In genomic region chr2:30771368-30771805, GRCm38 (mm10) we compare ENCODE assay signal across 8 mouse cellular contexts. TPM values are rescaled to one million over a fixed set of nuclear protein-coding genes. Genes with fewer than 3 reads are reported as not detected.
DNase-seq lines count a peak whose midpoint lies in the region; ATAC-seq and TF ChIP-seq lines count a peak whose summit lies in the region.

No protein-coding gene starts in this region.

- no peaks in the 10 kb centered on the region for H3K27me3 ChIP-seq in heart, embryonic 13.5 days (replicated peaks)
- H3K27me3 ChIP-seq in MEL (ENCODE audit: control insufficient read depth in 1 of 2, insufficient read depth in 2 of 2, low read length in 2 of 2): no peaks in the 10 kb centered on the region
- no peaks in the 10 kb centered on the region for H3K27me3 ChIP-seq in forebrain, embryonic 11.5 days (ENCODE audit: control insufficient read depth, insufficient read depth, low read length)
- no peaks in the 10 kb centered on the region for H3K27me3 ChIP-seq in limb, embryonic 13.5 days

- no peak for TF ChIP-seq RAD21 in MEL (IDR thresholded peaks at IDR 0.05; ENCODE audit: low read depth, low read length)

- H3K27ac ChIP-seq in heart, embryonic 13.5 days (replicated peaks): peak overlapping the region; percentile 96
- H3K27ac ChIP-seq in MEL (ENCODE audit: control insufficient read depth, low read depth, low read length): peak overlapping the region; percentile 97
- peak overlapping the region; percentile 76 for H3K27ac ChIP-seq in forebrain, embryonic 11.5 days (ENCODE audit: low read depth, low read length)
- 0 out of 2 replicates have a peak overlapping the region, but pooled peaks have one; percentile 33 for H3K27ac ChIP-seq in limb, embryonic 13.5 days
- H3K27ac ChIP-seq in olfactory bulb, adult 2 months (ENCODE audit: insufficient read depth, low read depth, low read length): peak overlapping the region; percentile 99

- no peak; a peak in 1 of 4 replicates for TF ChIP-seq EP300 in MEL (IDR thresholded peaks at IDR 0.05; ENCODE audit: low read depth in 1 of 2, low read length in 2 of 2)

- H3K4me1 ChIP-seq in heart, embryonic 13.5 days: peaks cover 52% of the 10 kb centered on the region
- H3K4me1 ChIP-seq in MEL (ENCODE audit: control insufficient read depth in 1 of 2, insufficient read depth in 2 of 2, low read length in 2 of 2): peaks cover 16 to 37% of the 10 kb centered on the region in 2 experiments
- peaks cover 16% of the 10 kb centered on the region for H3K4me1 ChIP-seq in forebrain, embryonic 11.5 days (replicated peaks; ENCODE audit: control insufficient read depth, insufficient read depth, low read length)
- peaks cover 23% of the 10 kb centered on the region for H3K4me1 ChIP-seq in limb, embryonic 13.5 days
- H3K4me1 ChIP-seq in olfactory bulb, adult 2 months (ENCODE audit: control insufficient read depth, insufficient read depth, low read length): peaks cover 48% of the 10 kb centered on the region

- ATAC-seq in heart, embryonic 13.5 days (ENCODE audit: extremely low read depth, insufficient number of reproducible peaks, low FRiP score, low TSS enrichment): no peak
- peak; percentile 47; the same call in 1 of the 2 replicates for ATAC-seq in forebrain, embryonic 11.5 days (replicated peaks; ENCODE audit: low FRiP score)
- ATAC-seq in limb, embryonic 13.5 days (ENCODE audit: low FRiP score, low read depth): 0 out of 2 replicates have a peak, but pooled peaks have one; percentile 3

- no peak for TF ChIP-seq POLR2A in MEL (IDR thresholded peaks at IDR 0.05; ENCODE audit: control insufficient read depth in 1 of 2, insufficient read depth in 1 of 2, low read depth in 1 of 2, low read length in 2 of 2, poor library complexity in 1 of 2)
- TF ChIP-seq POLR2A in olfactory bulb, adult 2 months (IDR thresholded peaks at IDR 0.05; ENCODE audit: insufficient read depth, low read depth, low read length): no peak

- H3K36me3 ChIP-seq in heart, embryonic 13.5 days: no peaks in the 10 kb centered on the region
- H3K36me3 ChIP-seq in MEL (ENCODE audit: control insufficient read depth in 1 of 2, insufficient read depth in 2 of 2, low read length in 2 of 2): peaks cover 0 to 19% of the 10 kb centered on the region in 2 experiments; a peak in 2 of 4 replicates
- no peaks in the 10 kb centered on the region for H3K36me3 ChIP-seq in forebrain, embryonic 11.5 days (ENCODE audit: control insufficient read depth, insufficient read depth, low read length)
- H3K36me3 ChIP-seq in limb, embryonic 13.5 days: no peaks in the 10 kb centered on the region

- under 1% methylated on average over 51 of the region's 51 CpGs for WGBS in heart, embryonic 13.5 days
- WGBS in forebrain, embryonic 11.5 days: under 1% methylated on average over 50 of the region's 51 CpGs
- WGBS in limb, embryonic 13.5 days: under 1% methylated on average over 48 of the region's 51 CpGs
- WGBS in olfactory bulb, adult 2 months: 1% methylated on average over 51 of the region's 51 CpGs

- H3K9me3 ChIP-seq in heart, embryonic 13.5 days: no peaks in the 10 kb centered on the region
- no peaks in the 10 kb centered on the region for H3K9me3 ChIP-seq in MEL (replicated peaks; ENCODE audit: insufficient read depth, low read length)
- H3K9me3 ChIP-seq in forebrain, embryonic 11.5 days (ENCODE audit: control insufficient read depth, low read length): no peaks in the 10 kb centered on the region
- H3K9me3 ChIP-seq in limb, embryonic 13.5 days: no peaks in the 10 kb centered on the region

- H3K79me2 ChIP-seq in MEL (ENCODE audit: control insufficient read depth, insufficient read depth, low read length, poor library complexity): peaks cover 2% of the 10 kb centered on the region; the same call in 1 of the 2 replicates

- peak overlapping the region; percentile 84 for H3K9ac ChIP-seq in heart, embryonic 13.5 days
- H3K9ac ChIP-seq in MEL (ENCODE audit: control insufficient read depth, low read depth, low read length, poor library complexity, severe bottlenecking): peak overlapping the region; percentile 77
- peak overlapping the region; percentile 68 for H3K9ac ChIP-seq in forebrain, embryonic 11.5 days (ENCODE audit: low read length)
- peak overlapping the region; percentile 79 for H3K9ac ChIP-seq in limb, embryonic 13.5 days

- DNase-seq in heart, adult 11 months: no peak
- DNase-seq in MEL (ENCODE audit: low read depth, low spot score): peak; percentile 28
- peak; percentile 73 for DNase-seq in forebrain, embryonic 11.5 days (ENCODE audit: low spot score)
- no peak for DNase-seq in B cell, adult 2 months
- DNase-seq in urinary bladder, postnatal 10 days (ENCODE audit: low spot score): no peak

- H3K4me2 ChIP-seq in heart, embryonic 13.5 days: peak overlapping the region; percentile 97
- H3K4me2 ChIP-seq in forebrain, embryonic 11.5 days (ENCODE audit: low read depth, low read length, severe bottlenecking): peak overlapping the region; percentile 84
- peak overlapping the region; percentile 95 for H3K4me2 ChIP-seq in limb, embryonic 13.5 days (replicated peaks)

- H3K4me3 ChIP-seq in heart, embryonic 13.5 days: peak overlapping the region; percentile 66
- peak overlapping the region; percentile 32 to 57 for H3K4me3 ChIP-seq in MEL (ENCODE audit: control insufficient read depth in 1 of 2, insufficient read depth in 1 of 2, low read depth in 2 of 2, low read length in 2 of 2)
- peak overlapping the region; percentile 46 for H3K4me3 ChIP-seq in forebrain, embryonic 11.5 days (ENCODE audit: low read depth, low read length)
- H3K4me3 ChIP-seq in limb, embryonic 13.5 days: peak overlapping the region; percentile 53
- H3K4me3 ChIP-seq in olfactory bulb, adult 2 months (ENCODE audit: insufficient read depth, low read depth, low read length): peak overlapping the region; percentile 46

- TF ChIP-seq CTCF in MEL (IDR thresholded peaks at IDR 0.05 in 2 of 3, conservative IDR thresholded peaks at IDR 0.05 in 1 of 3; ENCODE audit: control insufficient read depth in 1 of 3, insufficient read depth in 1 of 3, low read depth in 2 of 3, low read length in 3 of 3, poor library complexity in 1 of 3, severe bottlenecking in 1 of 3): no peak
- TF ChIP-seq CTCF in olfactory bulb, adult 2 months (IDR thresholded peaks at IDR 0.05; ENCODE audit: insufficient read depth, low read depth, low read length): no peak

TF ChIP-seq in MEL, 35 proteins besides CTCF, POLR2A, EP300 and RAD21:
- no peak for TF ChIP-seq USF2 (IDR thresholded peaks at IDR 0.05; ENCODE audit: borderline replicate concordance in 1 of 2, insufficient read depth in 1 of 2, low read depth in 1 of 2, low read length in 2 of 2)

RNA-seq across cellular contexts. Expression of gene 1700001O22Rik, which starts 32.1 kb away (rescaled TPM):
- polyA plus RNA-seq in heart, embryonic 13.5 days (2015; fragmentation: Nextera tagmentation; extraction: Ambion mirVana): 1.7 and 2.1 TPM in 2 replicates
- total RNA-seq in MEL (2012; rRNA removed): 0.50 TPM in 1 of 2 replicates, not detected in the other
- polyA plus RNA-seq in MEL (2012; ENCODE audit: insufficient read depth in 1 of 2, insufficient read length in 2 of 2, low read depth in 1 of 2, low replicate concordance in 2 of 2, missing spikeins in 1 of 2): 1 to 10 TPM in 1 of 2 experiments, not detected in 1; 1.8 TPM
- 4.2 and 4.6 TPM in 2 replicates for polyA plus RNA-seq in forebrain, embryonic 11.5 days (2014; fragmentation: Nextera tagmentation; extraction: Ambion mirVana)
- 3.2 and 3.4 TPM in 2 replicates for polyA plus RNA-seq in limb, embryonic 13.5 days (2015; fragmentation: Nextera tagmentation; extraction: Ambion mirVana)
- not detected in 2 replicates for polyA plus RNA-seq in olfactory bulb, adult 2 months (2012; ENCODE audit: insufficient read depth, insufficient read length, low replicate concordance, missing spikeins)

RNA-seq across cellular contexts. Expression of gene Ntmt1, which starts 36.2 kb away (rescaled TPM):
- polyA plus RNA-seq in heart, embryonic 13.5 days (2015; fragmentation: Nextera tagmentation; extraction: Ambion mirVana): 72.7 and 81.4 TPM in 2 replicates
- 66.3 and 83.2 TPM in 2 replicates for total RNA-seq in MEL (2012; rRNA removed)
- 10 to 100 TPM in 1 of 2 experiments, not detected in 1; 58.9 TPM for polyA plus RNA-seq in MEL (2012; ENCODE audit: insufficient read depth in 1 of 2, insufficient read length in 2 of 2, low read depth in 1 of 2, low replicate concordance in 2 of 2, missing spikeins in 1 of 2)
- 102 and 118 TPM in 2 replicates for polyA plus RNA-seq in forebrain, embryonic 11.5 days (2014; fragmentation: Nextera tagmentation; extraction: Ambion mirVana)
- 98.1 and 104 TPM in 2 replicates for polyA plus RNA-seq in limb, embryonic 13.5 days (2015; fragmentation: Nextera tagmentation; extraction: Ambion mirVana)
- polyA plus RNA-seq in olfactory bulb, adult 2 months (2012; ENCODE audit: insufficient read depth, insufficient read length, low replicate concordance, missing spikeins): not detected in 2 replicates

RNA-seq across cellular contexts. Expression of gene Asb6, which starts 58.7 kb away (rescaled TPM):
- polyA plus RNA-seq in heart, embryonic 13.5 days (2015; fragmentation: Nextera tagmentation; extraction: Ambion mirVana): 20.0 and 21.8 TPM in 2 replicates
- total RNA-seq in MEL (2012; rRNA removed): 38.5 and 50.1 TPM in 2 replicates
- 10 to 100 TPM in 1 of 2 experiments, not detected in 1; 54.6 TPM for polyA plus RNA-seq in MEL (2012; ENCODE audit: insufficient read depth in 1 of 2, insufficient read length in 2 of 2, low read depth in 1 of 2, low replicate concordance in 2 of 2, missing spikeins in 1 of 2)
- polyA plus RNA-seq in forebrain, embryonic 11.5 days (2014; fragmentation: Nextera tagmentation; extraction: Ambion mirVana): 41.9 and 42.5 TPM in 2 replicates
- polyA plus RNA-seq in limb, embryonic 13.5 days (2015; fragmentation: Nextera tagmentation; extraction: Ambion mirVana): 38.7 and 39.2 TPM in 2 replicates
- not detected in 2 replicates for polyA plus RNA-seq in olfactory bulb, adult 2 months (2012; ENCODE audit: insufficient read depth, insufficient read length, low replicate concordance, missing spikeins)

Comparison
In these comparisons a context has a peak if more than half of its experiments do, and no peak if none do; other contexts are left out.
1. H3K27ac ChIP-seq: peak in every context shown above with its lines; median percentile 99 in olfactory bulb, adult 2 months; 97 in MEL; 96 in heart, embryonic 13.5 days; 76 in forebrain, embryonic 11.5 days; 33 in limb, embryonic 13.5 days.
2. DNase-seq: peak in MEL (single experiment) and forebrain, embryonic 11.5 days (single experiment); none in heart, adult 11 months (single experiment), B cell, adult 2 months (0 of 2) and urinary bladder, postnatal 10 days (single experiment).
3. Peak in every context shown above with its lines, with median percentiles within 50 percentile points of each other: H3K4me2 ChIP-seq, H3K4me3 ChIP-seq and H3K9ac ChIP-seq.